Mouse (Mus musculus): ENCODE data around the gene Col26a1. TPM values are rescaled to one million over a fixed set of nuclear protein-coding genes. Genes with fewer than 3 reads are reported as not detected.

Gene Col26a1
- polyA plus RNA-seq, 1 experiment = not detected

DNA sequence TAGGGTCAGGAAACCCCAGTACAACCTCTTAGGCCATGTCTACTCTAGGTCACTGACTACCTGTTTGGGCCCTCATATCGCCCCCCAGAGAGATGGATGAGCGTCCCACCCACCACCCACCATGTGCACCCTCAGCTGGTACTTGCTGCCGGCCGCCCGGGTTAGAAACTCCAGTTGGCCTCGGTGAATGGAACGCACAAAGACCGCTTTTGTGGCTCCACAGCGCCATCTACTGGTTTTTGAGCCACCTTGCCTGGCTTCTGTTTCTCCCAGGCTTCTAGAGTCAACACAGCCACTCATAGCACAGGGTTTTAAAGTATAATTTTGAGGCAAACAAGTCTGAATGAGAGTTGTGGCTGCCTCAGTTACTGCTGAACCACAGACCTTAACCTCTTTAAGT, 176.2 kb downstream of the Col26a1 start:
- no peak for TF ChIP-seq POLR2A (IDR thresholded peaks at IDR 0.05; ENCODE audit: borderline replicate concordance, control insufficient read depth, low read depth, low read length)
- peak; percentile 82 for TF ChIP-seq CTCF (IDR thresholded peaks at IDR 0.05; ENCODE audit: control insufficient read depth, insufficient read depth, low read length)
- Histone ChIP-seq H3K27ac (ENCODE audit: control insufficient read depth, insufficient read depth, low read depth, low read length, poor library complexity) (no peak overlapping the region), H3K4me3 (replicated peaks; ENCODE audit: control insufficient read depth, low read depth, low read length) (no peak overlapping the region), H3K4me1 (ENCODE audit: control insufficient read depth, insufficient read depth, low read length) (peaks cover 2% of the 10 kb centered on the region; the same call in 1 of the 2 replicates)
- WGBS = under 1% methylated on average over 9 of the region's 9 CpGs

DNA sequence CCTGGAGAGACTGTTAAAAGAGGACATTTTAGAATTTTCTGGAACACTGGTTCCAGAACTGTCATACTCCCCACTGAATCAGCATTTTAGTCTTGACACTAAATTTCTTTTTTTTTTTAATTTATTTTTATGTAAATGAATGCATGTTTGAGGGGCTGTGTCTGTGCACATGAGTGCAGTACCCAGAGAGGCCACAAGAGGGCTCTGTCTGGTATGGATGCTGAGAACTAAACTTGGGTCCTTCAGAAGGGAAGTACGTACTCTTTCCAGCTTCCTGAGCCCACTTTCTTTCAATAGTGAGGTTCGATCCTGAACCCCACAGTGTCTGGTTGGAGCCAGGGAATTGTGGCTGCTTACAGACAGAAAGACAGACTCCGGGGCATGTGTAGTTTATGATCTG, 177.5 kb downstream of the Col26a1 start:
- H3K27ac ChIP-seq (ENCODE audit: control insufficient read depth, insufficient read depth, low read depth, low read length, poor library complexity) = no peak overlapping the region
- 86% methylated on average over 3 of the region's 3 CpGs for WGBS
- TF ChIP-seq CTCF (IDR thresholded peaks at IDR 0.05; ENCODE audit: control insufficient read depth, insufficient read depth, low read length) (peak; percentile 24; the same call in 1 of the 2 replicates), POLR2A (IDR thresholded peaks at IDR 0.05; ENCODE audit: borderline replicate concordance, control insufficient read depth, low read depth, low read length) (no peak)
- no peak overlapping the region for H3K4me3 ChIP-seq (replicated peaks; ENCODE audit: control insufficient read depth, low read depth, low read length)
- H3K4me1 ChIP-seq (ENCODE audit: control insufficient read depth, insufficient read depth, low read length) = peaks cover 2% of the 10 kb centered on the region; the same call in 1 of the 2 replicates

DNA sequence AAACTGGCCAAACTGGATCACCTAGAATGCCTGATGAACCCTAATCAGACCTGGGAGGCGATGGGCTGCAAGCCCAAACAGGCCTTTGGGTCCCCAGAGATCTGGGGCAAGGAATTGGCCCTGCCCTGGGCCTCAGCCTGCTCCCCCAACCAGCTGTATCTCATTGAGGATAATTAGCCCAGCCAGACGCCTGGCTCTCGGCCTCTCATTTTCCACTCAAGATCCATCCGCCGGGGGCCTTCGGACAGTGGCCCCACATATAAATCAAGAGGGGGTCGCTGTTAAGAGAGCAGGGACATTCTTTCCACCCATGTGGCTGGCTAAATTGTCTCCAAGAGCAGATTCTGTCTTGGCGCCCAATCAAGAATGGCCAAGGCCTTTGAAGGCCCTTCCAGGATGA, 178.9 kb downstream of the Col26a1 start:
- H3K27ac ChIP-seq (ENCODE audit: control insufficient read depth, insufficient read depth, low read depth, low read length, poor library complexity) = no peak overlapping the region
- WGBS = 87% methylated on average over 8 of the region's 8 CpGs
- H3K4me3 ChIP-seq (replicated peaks; ENCODE audit: control insufficient read depth, low read depth, low read length) = no peak overlapping the region
- peaks cover 2% of the 10 kb centered on the region; the same call in 1 of the 2 replicates for H3K4me1 ChIP-seq (ENCODE audit: control insufficient read depth, insufficient read depth, low read length)
- TF ChIP-seq POLR2A (IDR thresholded peaks at IDR 0.05; ENCODE audit: borderline replicate concordance, control insufficient read depth, low read depth, low read length) (no peak), CTCF (IDR thresholded peaks at IDR 0.05; ENCODE audit: control insufficient read depth, insufficient read depth, low read length) (no peak)

DNA sequence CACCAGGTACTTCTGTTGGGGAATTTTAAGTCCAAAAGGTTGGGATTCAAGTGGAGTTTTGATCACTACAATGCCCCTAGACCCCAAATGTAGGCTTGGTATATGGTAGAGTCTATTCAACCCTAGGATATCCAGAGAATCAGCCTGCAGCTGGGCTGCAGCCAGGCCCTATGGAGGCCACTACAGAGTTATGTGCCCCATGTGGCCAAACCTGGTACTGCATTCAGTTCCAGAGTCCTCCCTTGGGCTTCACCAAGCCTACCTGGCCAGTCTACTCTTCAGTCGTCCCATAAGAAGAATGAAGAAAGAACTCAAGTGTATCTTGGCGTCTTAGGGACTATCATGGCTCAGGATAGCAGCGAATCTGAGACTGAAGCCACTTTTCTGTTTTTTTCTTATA, 179.3 kb downstream of the Col26a1 start:
- 39% methylated on average over 3 of the region's 3 CpGs for WGBS
- Histone ChIP-seq H3K4me3 (replicated peaks; ENCODE audit: control insufficient read depth, low read depth, low read length) (no peak overlapping the region), H3K27ac (ENCODE audit: control insufficient read depth, insufficient read depth, low read depth, low read length, poor library complexity) (no peak overlapping the region), H3K4me1 (ENCODE audit: control insufficient read depth, insufficient read depth, low read length) (peaks cover 2% of the 10 kb centered on the region; the same call in 1 of the 2 replicates)
- TF ChIP-seq CTCF (IDR thresholded peaks at IDR 0.05; ENCODE audit: control insufficient read depth, insufficient read depth, low read length) (peak; percentile 71), POLR2A (IDR thresholded peaks at IDR 0.05; ENCODE audit: borderline replicate concordance, control insufficient read depth, low read depth, low read length) (no peak)

DNA sequence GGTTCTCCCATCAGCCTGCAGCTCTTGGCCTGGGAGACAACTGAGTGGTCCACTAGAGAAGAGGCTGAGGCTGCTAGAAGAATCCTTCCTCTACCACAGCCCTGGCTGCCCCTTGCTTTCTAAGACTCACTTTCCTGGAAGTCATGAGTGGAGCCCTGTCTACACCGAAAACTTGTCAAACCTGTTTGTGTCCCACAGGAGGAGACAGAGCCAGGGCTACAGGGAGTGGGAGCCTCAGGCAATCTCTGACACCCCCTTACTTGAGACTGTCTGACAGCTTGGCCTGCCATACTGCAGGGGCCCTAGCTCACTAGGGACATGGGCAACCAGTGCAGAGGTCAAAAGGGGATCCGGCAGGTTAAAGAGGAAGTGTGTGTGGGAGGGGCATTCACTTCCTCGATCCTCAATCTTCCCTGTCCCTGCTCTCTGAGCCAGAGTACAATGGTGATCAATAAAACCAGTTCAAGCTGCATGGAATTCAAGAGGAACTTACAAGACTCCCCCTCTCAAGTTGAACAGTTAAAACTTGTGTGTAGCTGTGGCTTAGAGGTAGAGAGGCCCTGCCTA, 180.8 kb downstream of the Col26a1 start:
- H3K4me3 ChIP-seq (replicated peaks; ENCODE audit: control insufficient read depth, low read depth, low read length) = no peak overlapping the region
- 28% methylated on average over 3 of the region's 3 CpGs for WGBS
- H3K4me1 ChIP-seq (ENCODE audit: control insufficient read depth, insufficient read depth, low read length) = peaks cover 2% of the 10 kb centered on the region; the same call in 1 of the 2 replicates
- no peak overlapping the region for H3K27ac ChIP-seq (ENCODE audit: control insufficient read depth, insufficient read depth, low read depth, low read length, poor library complexity)
- TF ChIP-seq CTCF (IDR thresholded peaks at IDR 0.05; ENCODE audit: control insufficient read depth, insufficient read depth, low read length) (no peak), POLR2A (IDR thresholded peaks at IDR 0.05; ENCODE audit: borderline replicate concordance, control insufficient read depth, low read depth, low read length) (no peak)

DNA sequence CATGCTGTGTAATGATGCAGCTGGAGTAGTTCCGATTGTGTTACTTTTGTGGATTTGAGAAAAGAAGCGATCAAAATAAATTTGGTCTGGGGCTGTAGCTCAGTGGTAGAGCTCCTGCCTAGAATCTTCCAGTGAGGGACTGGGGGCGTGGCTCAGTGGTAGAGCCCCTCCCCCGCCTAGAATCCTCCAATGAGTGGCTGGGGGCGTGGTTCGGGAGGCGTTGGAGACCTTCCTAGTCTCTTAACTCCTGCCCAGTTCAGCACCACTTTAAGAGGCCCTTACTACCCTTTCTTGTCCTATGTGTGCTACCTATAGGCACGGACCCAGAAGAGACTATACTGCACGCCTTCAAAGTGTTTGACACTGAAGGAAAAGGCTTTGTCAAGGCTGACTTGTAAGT, 185.4 kb downstream of the Col26a1 start:
- Histone ChIP-seq H3K4me1 (ENCODE audit: control insufficient read depth, insufficient read depth, low read length) (peaks cover 2% of the 10 kb centered on the region; the same call in 1 of the 2 replicates), H3K4me3 (replicated peaks; ENCODE audit: control insufficient read depth, low read depth, low read length) (no peak overlapping the region), H3K27ac (ENCODE audit: control insufficient read depth, insufficient read depth, low read depth, low read length, poor library complexity) (no peak overlapping the region)
- TF ChIP-seq CTCF (IDR thresholded peaks at IDR 0.05; ENCODE audit: control insufficient read depth, insufficient read depth, low read length) (no peak), POLR2A (IDR thresholded peaks at IDR 0.05; ENCODE audit: borderline replicate concordance, control insufficient read depth, low read depth, low read length) (no peak)
- WGBS = 75% methylated on average over 9 of the region's 9 CpGs

DNA sequence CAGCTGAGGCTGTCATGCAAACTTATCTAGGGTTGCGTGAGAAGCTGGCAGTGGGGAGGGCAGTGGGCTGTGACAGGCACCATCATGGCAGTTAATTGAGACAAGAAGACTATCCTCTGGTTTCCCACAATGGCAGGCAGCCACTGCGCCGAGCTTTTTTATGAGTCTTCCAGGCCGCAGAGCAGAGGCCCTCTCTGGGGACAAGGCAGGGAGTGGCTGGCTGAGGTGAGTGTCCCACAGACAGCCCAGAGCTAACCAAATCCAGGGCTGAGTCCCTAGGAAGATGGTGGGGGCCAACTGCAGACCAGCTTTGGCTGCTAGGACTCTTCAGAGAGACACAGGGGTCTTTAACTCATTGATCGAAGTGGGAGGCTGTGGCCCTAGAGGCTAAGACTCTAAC, 186.5 kb downstream of the Col26a1 start:
- no peaks in the 10 kb centered on the region for H3K4me1 ChIP-seq (ENCODE audit: control insufficient read depth, insufficient read depth, low read length)
- TF ChIP-seq CTCF (IDR thresholded peaks at IDR 0.05; ENCODE audit: control insufficient read depth, insufficient read depth, low read length) = no peak
- TF ChIP-seq POLR2A (IDR thresholded peaks at IDR 0.05; ENCODE audit: borderline replicate concordance, control insufficient read depth, low read depth, low read length) = no peak
- 71% methylated on average over 5 of the region's 5 CpGs for WGBS

DNA sequence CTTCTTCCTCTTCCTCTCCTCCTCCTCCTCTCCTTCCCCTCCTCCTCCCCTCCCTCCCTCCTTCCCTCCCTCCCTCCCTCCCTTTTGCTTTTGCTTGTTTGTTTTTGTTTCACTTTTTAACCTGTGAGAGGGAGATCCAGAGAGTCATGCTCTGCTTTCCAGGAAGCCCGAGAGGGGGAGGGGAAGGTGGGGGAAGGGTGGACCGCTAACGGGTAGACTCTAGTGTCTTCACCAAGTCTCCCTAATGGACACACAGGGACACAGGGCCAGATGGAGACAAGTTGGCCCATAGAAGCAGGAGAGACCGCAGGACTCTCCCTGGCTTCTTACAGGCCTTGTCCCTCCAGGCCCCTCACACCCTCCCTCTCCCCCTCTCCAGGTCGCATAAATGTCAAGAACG, 188.0 kb downstream of the Col26a1 start:
- TF ChIP-seq POLR2A (IDR thresholded peaks at IDR 0.05; ENCODE audit: borderline replicate concordance, control insufficient read depth, low read depth, low read length) = no peak
- no peak for TF ChIP-seq CTCF (IDR thresholded peaks at IDR 0.05; ENCODE audit: control insufficient read depth, insufficient read depth, low read length)
- Histone ChIP-seq H3K4me1 (ENCODE audit: control insufficient read depth, insufficient read depth, low read length) (no peaks in the 10 kb centered on the region; the same call in 1 of the 2 replicates), H3K4me3 (replicated peaks; ENCODE audit: control insufficient read depth, low read depth, low read length) (no peak overlapping the region), H3K27ac (ENCODE audit: control insufficient read depth, insufficient read depth, low read depth, low read length, poor library complexity) (no peak overlapping the region)
- 43% methylated on average over 6 of the region's 6 CpGs for WGBS

More for the DNA sequence above, 186.5 kb downstream of the Col26a1 start:
- Histone ChIP-seq H3K27ac (ENCODE audit: control insufficient read depth, insufficient read depth, low read depth, low read length, poor library complexity) (no peak overlapping the region), H3K4me3 (replicated peaks; ENCODE audit: control insufficient read depth, low read depth, low read length) (no peak overlapping the region)

Measured in bone marrow, adult 2 months (tissue).